Mouse (Mus musculus): ENCODE data around the gene Immt.

DNA sequence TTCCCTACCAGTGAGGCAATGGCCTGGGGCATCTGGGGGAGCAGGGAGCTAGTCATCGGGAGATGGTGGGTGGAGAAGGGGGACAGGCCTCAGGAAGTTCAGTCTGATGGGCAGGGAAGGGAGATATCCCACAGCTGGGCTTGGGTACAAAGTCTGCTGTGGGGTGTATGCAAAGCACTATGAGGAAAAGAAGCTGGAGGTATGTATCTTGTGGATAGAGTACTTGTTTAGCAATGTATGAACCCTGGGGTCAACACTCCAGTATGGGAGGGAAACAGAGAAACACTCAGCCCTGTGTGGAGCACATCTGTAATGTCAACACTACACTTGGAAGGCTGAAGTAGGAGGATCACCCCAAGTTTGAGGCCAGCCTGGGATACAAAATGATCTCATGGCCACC, 24.4 kb upstream of the Immt start:
- no peak for TF ChIP-seq EP300 (optimal IDR thresholded peaks at IDR 0.05)
- no peak for TF ChIP-seq CTCF (IDR thresholded peaks at IDR 0.05; ENCODE audit: low read depth)
